Mouse (Mus musculus) heart, postnatal 0 days (tissue): ENCODE measurements around the gene Hes2.

Source experiments
- CTCF ChIP-seq: IDR thresholded peaks from 2 replicates; pipeline ENCODE4 v1.5.1; 2016; ENCODE audit warnings: antibody characterized with exemption, control low read depth, low read depth
- EP300 ChIP-seq: IDR thresholded peaks from 2 replicates; pipeline ENCODE4 v1.6.1; 2016; ENCODE audit warnings: antibody characterized with exemption, low read depth

DNA sequence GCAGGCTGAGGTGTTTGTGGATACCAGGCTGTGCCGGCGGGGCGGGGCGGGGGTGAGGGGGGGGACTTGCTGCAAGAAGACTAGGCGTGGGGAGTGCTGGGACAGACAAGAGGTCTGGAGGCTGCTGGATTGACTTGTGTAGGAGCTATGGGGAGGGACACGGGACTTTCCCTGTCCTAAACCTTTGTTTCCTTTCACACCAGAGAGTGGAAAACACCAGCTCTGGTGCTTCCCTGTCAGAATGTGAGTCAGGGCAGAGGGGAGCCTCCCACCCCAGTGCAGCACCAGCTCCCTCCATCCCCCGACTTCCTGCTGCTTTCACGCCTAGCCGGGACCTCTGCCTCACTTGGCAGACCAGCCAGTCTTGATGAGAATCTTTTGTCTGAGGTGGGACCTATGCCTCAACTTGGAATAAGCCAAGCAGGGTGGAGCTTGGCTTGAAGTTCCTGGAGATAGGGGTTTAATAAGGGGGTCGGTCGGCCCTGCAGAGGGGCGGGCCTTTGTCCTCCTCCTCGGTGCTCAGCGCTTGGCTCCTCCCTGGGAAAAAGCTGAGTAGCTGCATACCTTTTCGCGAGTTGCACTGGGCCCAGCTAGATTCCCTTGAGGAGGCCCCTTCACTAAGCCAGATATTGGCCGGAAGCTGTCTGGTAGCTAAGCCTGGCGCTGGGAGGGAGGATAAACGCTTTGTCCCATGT lies 27.0 kb downstream of the Hes2 start:
- TF ChIP-seq EP300 (peak; percentile 81; the same call in 1 of the 2 replicates), CTCF (no peak)
